Mouse (Mus musculus) retina, embryonic 14.5 days (tissue): ENCODE data around the gene Zfp148.

Experiments used
- DNase-seq: peaks from one replicate; pipeline ENCODE4 v3.0.0-alpha.2; 2015; ENCODE audit warnings: low spot score

Gene Zfp148

GRCm38 (mm10) chr16:33531184-33531583 lies 150.5 kb downstream of the Zfp148 start:
- DNase-seq = no peak

- DNase-seq = no peak
Observed at GRCm38 (mm10) chr16:33536456-33536855, 155.8 kb downstream of the Zfp148 start.

DNA sequence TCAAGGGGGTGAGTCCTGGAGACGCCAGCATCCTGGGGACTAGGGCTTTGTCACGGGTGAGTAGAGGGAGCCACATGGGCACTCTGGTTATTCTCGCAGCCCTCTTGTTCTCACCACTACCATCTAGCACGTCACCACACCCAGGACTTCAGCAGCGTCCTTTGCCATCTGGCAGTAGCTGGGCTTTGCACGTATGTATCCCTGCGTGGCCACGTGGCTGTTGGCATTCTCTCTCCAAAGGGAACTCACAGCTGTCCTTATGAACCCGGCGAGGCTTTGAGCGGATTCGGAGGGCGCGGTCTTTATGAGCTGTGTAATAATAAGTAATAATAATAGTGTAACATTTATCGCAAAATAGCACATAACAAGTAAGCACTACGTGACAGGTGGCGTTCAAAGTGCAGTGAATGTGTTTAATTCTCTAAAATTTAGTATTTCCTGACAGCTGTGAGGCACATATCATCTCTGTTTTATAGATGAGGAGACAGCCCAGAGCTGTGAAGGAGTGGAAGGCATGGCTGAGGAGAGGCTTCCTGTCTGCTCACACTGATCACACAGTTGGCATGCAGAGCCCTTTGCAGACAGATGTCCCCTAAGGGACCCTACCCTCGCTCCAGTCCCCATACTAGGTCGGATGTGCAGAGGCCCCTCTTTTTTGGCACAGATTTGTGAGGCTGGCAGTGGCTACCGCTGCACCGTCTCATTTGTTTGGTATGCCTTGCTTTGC lies 157.0 kb downstream of the Zfp148 start:
- no peak for DNase-seq

- DNase-seq = no peak
Observed at GRCm38 (mm10) chr16:33544346-33544745, 163.7 kb downstream of the Zfp148 start.

GRCm38 (mm10) chr16:33545530-33545929 lies 164.9 kb downstream of the Zfp148 start:
- DNase-seq = no peak

DNA sequence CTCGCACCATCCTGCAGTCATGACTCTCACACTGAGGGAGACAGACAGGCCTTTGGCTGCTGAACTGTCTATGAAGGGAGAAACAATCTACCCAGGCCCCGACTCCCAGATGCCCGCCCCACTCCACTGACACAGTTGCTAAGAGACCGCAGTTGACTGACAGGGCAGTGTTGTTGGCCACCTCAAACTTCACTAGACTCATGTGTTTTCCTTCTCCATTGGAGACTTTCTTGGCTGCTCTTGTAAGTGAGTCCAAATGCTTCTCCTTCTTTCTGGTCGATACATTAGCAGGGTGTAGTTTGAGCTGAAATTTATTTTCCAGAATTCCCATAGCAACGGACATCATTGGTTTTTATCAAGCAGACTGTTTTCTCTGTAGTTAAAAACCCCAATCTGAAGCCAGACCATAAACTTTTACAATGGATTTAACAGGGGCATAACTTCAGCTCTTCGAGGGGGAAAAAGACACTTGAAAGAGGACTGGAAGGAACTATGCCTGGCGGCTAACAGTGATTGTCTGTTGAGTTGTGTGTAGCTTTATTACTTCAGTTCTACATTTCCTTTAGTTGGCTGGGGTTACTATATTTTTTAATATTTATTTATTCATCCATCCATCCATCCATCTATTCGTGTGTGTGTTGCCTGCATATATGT lies 173.2 kb downstream of the Zfp148 start:
- no peak for DNase-seq
